Mouse (Mus musculus) mature B cell (primary cell): Measurements from ENCODE around the gene Ubl7.

Source experiments
- in situ Hi-C: fragments of 300-500 bp; cut with MboI; formaldehyde crosslinking; loops from 2 replicates; pipeline ENCODE4 v1.14.3; 2019

Gene Ubl7

DNA sequence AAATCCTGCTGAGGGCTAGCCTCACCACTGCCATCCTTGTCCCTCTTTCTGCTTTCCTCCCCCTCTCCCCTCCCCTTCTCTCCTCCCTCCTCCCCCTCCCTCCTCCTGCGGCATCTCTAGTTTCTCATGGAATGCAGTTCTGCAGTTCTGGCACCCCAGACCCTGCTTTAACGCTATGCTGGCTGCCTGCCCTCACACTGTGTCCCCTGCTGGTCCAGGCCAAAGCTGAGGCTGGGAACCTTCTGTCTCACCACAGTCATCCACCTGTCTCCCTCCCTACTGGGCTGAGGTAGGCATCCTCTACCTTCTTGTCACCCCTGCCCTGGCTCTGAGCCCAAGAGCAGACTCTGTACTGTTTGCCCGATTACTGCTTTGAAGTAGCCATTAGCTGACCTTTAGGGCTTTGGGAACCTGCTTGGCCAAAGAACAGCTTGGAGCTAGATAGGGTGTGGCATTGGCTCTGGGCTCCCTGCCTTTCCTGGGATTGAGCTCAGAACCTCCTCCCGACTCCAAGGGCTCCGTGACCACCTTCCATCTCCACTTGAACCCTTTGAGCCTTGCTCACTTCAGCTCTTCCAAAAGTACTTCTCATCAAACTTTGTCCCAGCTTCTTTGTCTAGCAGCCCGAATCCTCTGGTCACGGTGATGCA, 36.7 kb downstream of the Ubl7 start:
- in situ Hi-C loops: no loop called here

DNA sequence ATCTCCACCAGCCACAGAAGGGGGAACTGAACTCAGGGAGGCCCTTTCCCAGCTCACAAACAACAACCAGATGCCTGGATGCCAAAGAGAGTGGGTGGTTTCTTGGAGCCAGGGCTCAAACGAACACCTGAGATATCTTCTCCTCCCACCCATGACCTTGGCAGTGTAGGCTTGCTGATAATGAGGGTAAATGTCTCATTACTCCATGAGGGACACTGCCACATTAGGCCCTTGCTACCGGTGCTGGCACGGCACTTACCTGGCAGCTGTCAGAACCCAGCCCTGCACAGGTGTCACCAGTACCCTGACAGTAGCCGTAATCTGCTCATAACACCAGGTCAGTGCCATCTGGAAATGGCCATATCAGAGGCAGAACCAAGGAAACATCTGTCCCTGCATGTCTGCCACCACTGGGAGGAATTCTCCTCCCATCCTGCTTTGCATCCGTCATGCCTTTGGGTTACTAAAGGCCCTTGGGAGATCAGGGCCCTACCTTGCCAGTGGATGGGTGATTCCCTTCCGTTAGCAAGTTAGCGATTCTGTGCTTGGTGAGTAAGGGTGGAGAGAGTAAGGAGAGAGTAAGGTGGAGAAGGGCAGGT, 37.7 kb downstream of the Ubl7 start:
- in situ Hi-C loops: no loop called here

GRCm38 (mm10) chr9:57949102-57949704, 38.4 kb downstream of the Ubl7 start:
- in situ Hi-C loops: no loop called here

DNA sequence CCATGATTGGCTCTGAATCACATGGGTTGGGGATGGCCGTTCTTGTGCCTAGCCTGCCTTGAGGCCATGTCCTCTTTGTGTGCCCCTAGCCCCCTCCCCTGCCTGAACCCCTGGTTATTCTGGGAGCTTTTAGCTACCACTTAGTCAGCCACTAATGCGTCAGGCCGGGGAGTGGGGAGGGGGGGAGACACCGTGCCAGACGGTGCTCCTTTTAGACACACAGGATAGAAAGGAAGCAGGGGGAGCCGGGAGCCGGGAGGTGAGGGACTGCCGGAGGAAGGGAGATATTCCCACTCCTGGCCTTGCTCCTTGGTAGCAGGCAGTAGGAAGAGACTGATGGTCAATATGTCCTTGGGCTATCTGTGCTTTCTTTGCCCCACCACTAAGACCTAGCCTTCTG, 39.1 kb downstream of the Ubl7 start:
- in situ Hi-C loops: no loop called here

GRCm38 (mm10) chr9:57950519-57950918, 39.7 kb downstream of the Ubl7 start:
- in situ Hi-C loops: no loop called here

GRCm38 (mm10) chr9:57951993-57952392, 41.2 kb downstream of the Ubl7 start:
- in situ Hi-C loops: no loop called here

GRCm38 (mm10) chr9:57954962-57955744, 44.4 kb downstream of the Ubl7 start:
- in situ Hi-C loops: no loop called here

DNA sequence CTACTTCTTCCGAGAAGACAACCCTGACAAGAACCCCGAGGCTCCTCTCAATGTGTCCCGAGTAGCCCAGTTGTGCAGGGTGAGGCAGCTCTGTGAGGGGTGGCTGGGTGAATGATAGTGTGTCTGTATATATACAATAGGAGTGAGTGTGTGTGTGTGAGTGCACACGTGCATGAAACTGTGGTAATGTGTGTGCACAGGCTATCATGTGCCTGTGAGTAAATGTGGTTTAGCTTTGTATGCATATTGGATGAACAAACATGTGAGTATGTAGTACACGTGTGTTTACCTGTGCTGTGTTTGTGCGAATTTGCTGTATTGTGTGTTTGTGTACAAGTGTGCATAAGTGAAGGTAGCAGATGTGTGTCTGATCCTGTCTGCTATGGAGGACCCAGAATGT, 45.0 kb downstream of the Ubl7 start:
- in situ Hi-C loops: no loop called here

- in situ Hi-C loops: no loop called here
These were observed 45.5 kb downstream of the Ubl7 start for GRCm38 (mm10) chr9:57956196-57956837.

GRCm38 (mm10) chr9:57956838-57957236, 46.1 kb downstream of the Ubl7 start:
- in situ Hi-C loops: no loop called here

DNA sequence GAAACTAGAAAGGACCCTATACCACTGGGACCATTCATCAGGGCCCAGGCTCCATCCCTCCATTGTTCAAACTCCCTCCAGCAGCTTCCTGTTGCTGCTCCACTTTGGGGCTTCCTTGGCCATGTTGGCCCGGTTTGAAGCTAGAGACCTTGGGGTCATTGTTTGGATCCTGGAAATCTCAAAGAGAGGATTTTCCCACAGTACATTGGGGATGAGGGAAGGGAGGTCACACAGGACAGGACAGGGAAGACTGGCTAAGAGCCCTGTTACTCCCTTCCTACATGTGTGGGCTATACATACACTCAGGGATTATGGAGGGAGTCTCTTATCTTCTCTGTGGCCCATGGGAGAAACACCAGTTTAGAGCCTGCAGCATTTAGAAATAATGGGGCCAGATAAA, 47.8 kb downstream of the Ubl7 start:
- in situ Hi-C loops: no loop called here

GRCm38 (mm10) chr9:57959399-57959798, 48.6 kb downstream of the Ubl7 start:
- in situ Hi-C loops: no loop called here

DNA sequence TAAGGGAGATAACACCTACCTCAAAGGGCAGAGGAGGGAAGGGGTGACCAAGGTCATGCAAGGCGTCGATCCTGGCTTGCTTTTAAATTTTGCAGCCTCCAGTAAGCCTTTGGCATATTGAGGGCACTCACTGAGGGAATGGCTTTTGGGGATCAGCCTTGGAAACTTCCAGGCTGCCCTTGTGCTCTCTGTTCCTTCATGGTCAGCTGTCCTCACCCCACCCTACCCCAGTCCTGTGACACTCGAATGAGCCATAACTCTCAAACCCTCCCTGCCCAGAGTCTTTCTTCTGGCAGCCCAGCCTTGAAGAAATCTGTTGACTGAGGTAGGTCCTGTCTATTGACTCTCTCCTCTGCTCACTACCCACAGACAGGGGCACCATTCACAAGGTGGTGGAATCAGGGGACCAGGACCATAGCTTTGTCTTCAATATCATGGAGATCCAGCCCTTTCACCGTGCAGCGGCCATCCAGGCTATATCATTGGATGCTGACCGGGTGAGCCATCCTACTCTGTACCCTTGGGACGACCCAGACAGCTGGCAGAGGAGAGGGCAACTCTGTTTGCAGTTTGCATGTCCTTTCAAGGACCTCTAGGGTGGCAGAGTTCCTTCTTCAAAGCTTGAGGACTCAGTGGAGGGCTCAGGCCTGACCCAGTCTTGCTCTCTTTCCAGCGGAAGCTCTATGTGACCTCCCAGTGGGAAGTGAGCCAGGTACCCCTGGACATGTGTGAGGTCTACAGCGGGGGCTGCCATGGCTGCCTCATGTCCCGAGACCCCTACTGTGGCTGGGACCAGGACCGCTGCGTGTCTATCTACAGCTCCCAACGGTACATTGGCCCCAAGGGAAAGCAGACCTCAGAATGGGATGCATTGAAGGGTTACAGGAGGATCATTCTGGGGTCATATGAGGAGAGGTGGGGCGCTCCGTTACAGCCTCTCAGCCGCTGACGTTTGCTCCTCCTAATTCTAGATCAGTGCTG, 49.4 kb downstream of the Ubl7 start:
- in situ Hi-C loops: no loop called here

DNA sequence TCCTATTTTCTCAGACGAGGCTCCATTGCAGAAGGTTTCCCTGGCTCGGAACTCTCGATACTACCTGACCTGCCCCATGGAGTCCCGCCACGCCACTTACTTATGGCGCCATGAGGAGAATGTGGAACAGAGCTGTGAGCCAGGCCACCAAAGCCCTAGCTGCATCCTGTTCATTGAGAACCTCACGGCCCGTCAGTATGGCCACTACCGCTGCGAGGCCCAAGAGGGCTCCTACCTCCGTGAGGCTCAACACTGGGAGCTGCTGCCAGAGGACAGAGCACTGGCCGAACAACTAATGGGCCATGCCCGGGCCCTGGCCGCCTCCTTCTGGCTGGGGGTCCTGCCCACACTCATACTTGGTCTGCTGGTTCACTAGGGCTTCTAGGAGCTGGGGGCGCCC, 50.4 kb downstream of the Ubl7 start:
- in situ Hi-C loops: no loop called here

DNA sequence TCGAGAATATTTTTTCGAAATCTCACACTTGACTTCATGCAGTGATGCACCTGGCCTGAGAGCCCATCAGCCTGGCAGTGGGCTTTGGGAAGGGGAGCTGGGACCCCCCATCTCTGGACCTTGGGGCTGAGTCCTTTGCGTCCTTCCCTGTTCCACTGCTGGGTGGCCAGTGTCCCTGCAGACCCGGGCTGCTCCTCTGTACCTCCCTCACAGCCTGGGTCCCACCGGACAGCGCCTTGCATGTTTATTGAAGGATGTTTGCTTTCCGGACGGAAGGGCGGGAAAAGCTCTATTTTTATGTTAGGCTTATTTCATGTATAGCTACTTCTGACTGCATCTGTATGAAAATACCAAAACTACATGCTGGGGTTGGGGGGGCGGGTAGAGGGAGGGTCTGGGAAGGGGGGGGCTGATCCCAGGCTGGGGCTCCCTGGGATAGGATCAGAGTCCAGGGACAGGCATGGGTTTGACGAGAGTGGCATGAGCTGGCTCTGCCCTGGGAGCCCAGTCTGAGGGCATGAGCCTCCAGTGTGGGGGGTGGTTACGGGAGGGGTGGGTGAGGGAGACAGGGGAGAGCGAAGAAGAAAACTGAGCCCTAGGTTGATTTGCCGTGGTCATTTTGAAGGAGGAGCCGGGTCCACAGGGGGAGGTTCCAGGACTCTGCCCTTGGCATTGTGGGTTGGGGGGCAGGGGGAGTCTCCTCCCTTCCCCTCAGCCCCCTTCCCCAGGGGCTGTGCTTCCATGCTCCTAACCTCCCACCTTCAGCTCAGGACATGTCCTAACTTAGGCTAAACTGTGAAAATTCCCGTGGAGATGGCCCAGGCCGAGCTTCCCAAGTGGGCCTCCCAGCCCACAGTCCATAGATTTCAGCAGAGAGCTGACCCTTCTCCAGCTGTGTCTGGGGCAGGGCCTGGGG, 51.3 kb downstream of the Ubl7 start:
- in situ Hi-C loops: no loop called here

DNA sequence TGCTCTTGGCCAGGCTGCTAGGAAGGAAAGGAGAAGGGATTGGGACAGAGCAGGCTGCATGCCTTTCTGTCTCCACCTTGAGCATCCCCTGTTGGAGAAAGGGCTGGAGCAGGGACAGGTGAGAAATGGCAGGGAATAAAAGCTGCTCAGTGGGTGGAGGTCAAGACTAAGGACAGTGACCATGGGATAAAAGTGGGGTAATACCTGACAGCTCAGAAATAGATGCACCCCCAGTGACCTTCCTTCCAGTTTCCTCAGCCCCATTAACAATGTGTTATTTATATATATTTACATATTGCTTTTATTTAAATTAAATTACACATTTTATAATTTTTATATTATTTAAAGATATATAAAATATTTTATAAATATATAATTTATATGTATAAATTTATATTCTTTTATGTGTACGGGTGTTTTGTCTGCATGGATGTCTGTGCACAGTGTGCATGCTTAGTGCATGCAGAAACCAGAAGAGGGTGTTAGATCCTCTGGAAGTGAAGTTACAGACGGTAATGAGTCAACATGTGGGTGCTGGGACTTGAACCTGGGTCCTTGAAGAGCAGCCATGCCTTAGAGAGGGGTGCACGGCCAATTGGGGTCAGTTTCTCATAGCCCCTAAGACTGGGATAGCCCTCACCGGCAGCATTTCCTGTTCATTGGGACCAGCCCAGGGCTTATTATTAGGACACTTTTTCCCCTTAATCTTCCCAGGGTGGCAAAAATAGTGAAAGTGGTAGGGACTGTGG, 52.6 kb downstream of the Ubl7 start:
- in situ Hi-C loops: no loop called here

DNA sequence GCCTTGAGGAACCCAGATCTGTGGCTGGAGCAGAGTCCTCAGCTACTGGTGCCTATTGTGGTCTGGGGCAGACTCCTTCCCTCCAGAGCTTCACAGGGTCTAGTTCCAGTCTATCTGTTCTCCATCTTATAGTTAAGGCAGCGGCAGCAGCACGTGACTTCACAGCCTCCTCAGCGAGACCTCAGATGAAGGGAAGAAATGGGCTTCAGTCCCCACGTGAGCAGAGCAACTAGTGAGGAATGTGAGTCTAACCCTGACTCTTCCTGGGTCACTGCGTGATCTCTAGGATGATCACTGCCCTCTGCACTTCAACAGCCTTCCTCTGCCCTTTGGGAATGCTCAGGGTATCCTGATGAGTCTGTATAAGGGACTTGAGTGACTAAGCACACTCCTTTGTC, 53.2 kb downstream of the Ubl7 start:
- in situ Hi-C loops: no loop called here

DNA sequence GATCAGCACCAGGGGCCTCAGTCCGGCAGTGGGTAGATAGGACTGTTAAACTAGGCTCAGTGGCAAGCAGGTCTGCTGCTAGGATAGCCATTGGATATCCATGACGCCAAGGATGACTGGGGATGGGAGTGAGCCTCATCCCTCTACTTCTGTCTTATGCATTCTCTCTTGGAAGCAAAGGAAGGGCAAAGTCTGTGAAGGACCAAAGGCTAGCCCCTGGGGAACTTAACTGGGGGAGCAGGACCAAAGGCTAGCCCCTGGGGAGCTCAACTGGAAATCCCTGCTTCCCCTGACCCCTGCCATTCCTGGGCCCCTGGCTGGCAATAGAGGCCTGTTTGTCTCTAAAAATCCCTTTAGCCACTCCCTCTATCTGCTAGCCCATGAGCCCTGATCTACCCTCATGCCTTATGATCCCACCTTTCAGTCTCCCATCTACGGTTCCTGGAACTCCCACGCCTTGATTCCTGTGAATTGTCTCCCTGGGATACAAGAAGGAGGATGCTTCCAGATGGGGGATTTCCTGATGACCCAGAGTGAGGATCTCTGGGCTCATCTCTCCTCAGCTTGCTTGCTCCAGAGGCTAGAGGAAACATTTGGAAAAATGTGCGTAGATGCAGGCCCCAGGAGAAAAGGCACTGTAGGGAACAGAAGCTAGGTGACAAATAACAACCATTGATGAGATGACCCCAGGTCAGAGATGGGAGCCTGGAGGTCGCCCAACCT, 53.9 kb downstream of the Ubl7 start:
- in situ Hi-C loops: no loop called here
